Mouse (Mus musculus) G1E (cell line): ENCODE data around the gene Atg10. TPM values are rescaled to one million over a fixed set of nuclear protein-coding genes. Genes with fewer than 3 reads are reported as not detected.

ENCODE experiments used
- ATAC-seq: 2 replicates; pipeline ENCODE4 v1.8.0; 2016; ENCODE audit warnings: mild to moderate bottlenecking; ENCODE audit not compliant: insufficient number of reproducible peaks, poor library complexity, low FRiP score, severe bottlenecking; ENCODE audit errors: extremely low read depth
- DNase-seq: peaks from one replicate; pipeline ENCODE4 v3.0.0; 2012; ENCODE audit warnings: low spot score
- H3K27me3 ChIP-seq: 2 replicates; pipeline ENCODE4 v1.6.1; 2012; ENCODE audit warnings: mild to moderate bottlenecking, low read length, inconsistent platforms; ENCODE audit not compliant: insufficient read depth
- H3K36me3 ChIP-seq: replicated peaks from 2 replicates; pipeline ENCODE3; 2012; ENCODE audit warnings: mild to moderate bottlenecking, inconsistent platforms
- H3K4me1 ChIP-seq: 2 replicates; pipeline ENCODE4 v1.6.1; 2012; ENCODE audit warnings: low read depth, low read length, inconsistent platforms, mixed read lengths; ENCODE audit not compliant: insufficient read depth
- H3K4me3 ChIP-seq: 2 replicates; pipeline ENCODE4 v1.5.1; 2012; ENCODE audit warnings: low read depth, mild to moderate bottlenecking, inconsistent platforms, low read length, moderate library complexity, mixed read lengths
- H3K9me3 ChIP-seq: replicated peaks from 2 replicates; pipeline ENCODE4 v1.6.1; 2012; ENCODE audit warnings: inconsistent platforms
- CTCF ChIP-seq: IDR thresholded peaks from 2 replicates; pipeline ENCODE4 v1.5.1; 2012; ENCODE audit warnings: low read depth, low read length, inconsistent platforms, mixed read lengths
- GATA1 ChIP-seq: IDR thresholded peaks from 2 replicates; pipeline ENCODE4 v1.6.1; 2012; ENCODE audit warnings: borderline replicate concordance, low read length, inconsistent platforms, mixed read lengths
- GATA2 ChIP-seq: IDR thresholded peaks from 2 replicates; pipeline ENCODE4 v1.6.1; 2012; ENCODE audit warnings: low read depth, low read length, inconsistent platforms, borderline replicate concordance
- POLR2AphosphoS5 ChIP-seq: IDR thresholded peaks from 2 replicates; pipeline ENCODE4 v1.6.1; 2012; ENCODE audit warnings: low read depth, low read length, inconsistent platforms; ENCODE audit not compliant: insufficient replicate concordance
- TAL1 ChIP-seq: conservative IDR thresholded peaks from 2 replicates; pipeline ENCODE4 v1.6.1; 2012; ENCODE audit warnings: low read depth, low read length, inconsistent platforms, mixed read lengths
- polyA plus RNA-seq: library from polyadenylated mRNA; stranded (reverse); fragments of >175 nt; gene quantifications from 2 replicates; pipeline ENCODE4 v1.2.3, GENCODE M21; 2012
- total RNA-seq, 2 experiments: library from RNA; stranded (forward) in 1 of 2; stranded (reverse) in 1 of 2; fragments of 200-1000 nt in 1 of 2; fragments of >200 nt in 1 of 2; fragmentation: Nextera tagmentation in 1 of 2; gene quantifications; 2 replicates each; pipeline ENCODE4 v1.2.3; 2014 to 2017

Gene Atg10
- total and polyA plus RNA-seq, 3 experiments, result 0.28 to 23.3 (median 10.1) TPM

GRCm38 (mm10) chr13:91060871-91061270, 162.9 kb downstream of the Atg10 start:
- no peak overlapping the region for H3K4me3 ChIP-seq
- ATAC-seq, result no peak
- no peaks in the 10 kb centered on the region for H3K36me3 ChIP-seq
- no peaks in the 10 kb centered on the region for H3K9me3 ChIP-seq
- H3K4me1 ChIP-seq, result no peaks in the 10 kb centered on the region
- DNase-seq, result no peak
- peaks cover 4% of the 10 kb centered on the region; the same call in 1 of the 2 replicates for H3K27me3 ChIP-seq
- TF ChIP-seq GATA2 (no peak), POLR2AphosphoS5 (no peak), GATA1 (no peak), TAL1 (no peak), CTCF (no peak)

GRCm38 (mm10) chr13:91048171-91048570, 175.6 kb downstream of the Atg10 start:
- TF ChIP-seq CTCF, result no peak
- no peak for TF ChIP-seq TAL1
- TF ChIP-seq GATA1, result no peak
- no peak for TF ChIP-seq GATA2
- no peak for TF ChIP-seq POLR2AphosphoS5
- H3K36me3 ChIP-seq, result no peaks in the 10 kb centered on the region
- H3K9me3 ChIP-seq, result no peaks in the 10 kb centered on the region
- ATAC-seq, result no peak
- no peak overlapping the region for H3K4me3 ChIP-seq
- 0 out of 2 replicates have a peak, but pooled peaks cover 3% of the 10 kb centered on the region for H3K27me3 ChIP-seq
- no peak for DNase-seq
- no peaks in the 10 kb centered on the region for H3K4me1 ChIP-seq

- H3K9me3 ChIP-seq, result no peaks in the 10 kb centered on the region
- 0 out of 2 replicates have a peak, but pooled peaks cover 3% of the 10 kb centered on the region for H3K27me3 ChIP-seq
- ATAC-seq (no peak), DNase-seq (no peak)
- H3K36me3 ChIP-seq, result no peaks in the 10 kb centered on the region
- no peak overlapping the region for H3K4me3 ChIP-seq
- no peaks in the 10 kb centered on the region for H3K4me1 ChIP-seq
- TF ChIP-seq GATA2 (no peak), TAL1 (no peak), GATA1 (no peak), POLR2AphosphoS5 (no peak), CTCF (no peak)
Observed at GRCm38 (mm10) chr13:91046851-91047250, 176.9 kb downstream of the Atg10 start.

- TF ChIP-seq GATA1 (no peak), GATA2 (no peak), TAL1 (no peak), CTCF (no peak), POLR2AphosphoS5 (no peak)
- Histone ChIP-seq H3K36me3 (no peaks in the 10 kb centered on the region), H3K9me3 (no peaks in the 10 kb centered on the region), H3K4me1 (no peaks in the 10 kb centered on the region), H3K27me3 (0 out of 2 replicates have a peak, but pooled peaks cover 3% of the 10 kb centered on the region), H3K4me3 (no peak overlapping the region)
- ATAC-seq (no peak), DNase-seq (no peak)
Observed at GRCm38 (mm10) chr13:91041236-91041635, 182.5 kb downstream of the Atg10 start.

DNA sequence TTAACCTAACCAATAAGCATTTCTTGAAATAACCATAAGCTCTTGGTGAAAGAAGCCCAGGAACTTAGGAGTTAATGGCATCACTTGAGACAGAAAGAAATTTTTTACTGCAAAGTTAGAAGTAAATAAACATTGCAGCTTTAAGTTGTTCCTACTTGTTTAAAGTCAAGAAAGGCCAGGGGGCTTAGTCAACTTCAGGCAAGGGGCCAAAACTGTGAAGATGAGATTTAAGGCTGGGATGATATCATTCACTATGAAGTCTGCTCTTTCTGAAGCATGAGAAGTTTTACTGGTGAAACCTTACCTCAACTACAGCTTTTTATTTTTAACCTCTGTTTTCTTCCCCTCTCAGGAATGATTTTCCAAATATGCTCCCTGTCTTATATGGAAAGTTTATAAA, 183.3 kb downstream of the Atg10 start:
- ATAC-seq (no peak), DNase-seq (no peak)
- H3K9me3 ChIP-seq, result no peaks in the 10 kb centered on the region
- no peaks in the 10 kb centered on the region for H3K4me1 ChIP-seq
- H3K4me3 ChIP-seq, result no peak overlapping the region
- no peaks in the 10 kb centered on the region for H3K27me3 ChIP-seq
- TF ChIP-seq CTCF, result no peak
- TF ChIP-seq GATA2, result no peak
- TF ChIP-seq GATA1, result no peak
- TF ChIP-seq POLR2AphosphoS5, result no peak
- TF ChIP-seq TAL1, result no peak
- H3K36me3 ChIP-seq, result no peaks in the 10 kb centered on the region

DNA sequence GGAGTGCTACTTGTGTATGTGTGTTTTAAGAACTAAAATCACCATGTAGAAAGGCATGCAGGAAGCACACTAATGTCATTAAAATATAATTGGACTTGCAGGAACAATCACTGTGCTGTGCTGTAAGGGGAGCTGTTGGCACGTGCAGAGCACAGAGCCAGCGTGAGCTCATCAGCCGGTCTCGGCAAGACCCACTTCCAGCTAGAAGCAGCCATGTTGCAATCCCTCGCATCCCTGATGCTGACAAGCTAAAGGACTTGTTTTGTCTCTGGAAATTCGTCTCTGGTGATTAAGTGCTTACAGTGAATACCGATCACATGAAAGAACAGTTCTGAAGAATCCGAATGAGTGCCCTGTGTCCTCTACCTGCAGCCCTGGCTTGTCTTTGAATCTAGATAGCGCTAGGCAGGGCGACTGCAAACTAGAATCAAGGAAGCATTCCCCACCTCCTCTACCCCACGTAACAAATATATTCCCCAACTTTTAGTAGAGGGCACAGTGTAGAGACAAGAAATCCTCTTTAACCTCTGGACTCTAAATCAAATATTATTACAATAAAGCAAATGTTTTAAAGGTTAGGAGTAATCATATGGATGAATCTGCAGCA, 184.5 kb downstream of the Atg10 start:
- Histone ChIP-seq H3K36me3 (no peaks in the 10 kb centered on the region), H3K27me3 (no peaks in the 10 kb centered on the region), H3K4me1 (no peaks in the 10 kb centered on the region), H3K4me3 (no peak overlapping the region), H3K9me3 (no peaks in the 10 kb centered on the region)
- ATAC-seq, result no peak
- no peak for TF ChIP-seq POLR2AphosphoS5
- TF ChIP-seq CTCF, result no peak
- TF ChIP-seq GATA2, result no peak
- no peak for TF ChIP-seq GATA1
- TF ChIP-seq TAL1, result no peak
- DNase-seq, result no peak

DNA sequence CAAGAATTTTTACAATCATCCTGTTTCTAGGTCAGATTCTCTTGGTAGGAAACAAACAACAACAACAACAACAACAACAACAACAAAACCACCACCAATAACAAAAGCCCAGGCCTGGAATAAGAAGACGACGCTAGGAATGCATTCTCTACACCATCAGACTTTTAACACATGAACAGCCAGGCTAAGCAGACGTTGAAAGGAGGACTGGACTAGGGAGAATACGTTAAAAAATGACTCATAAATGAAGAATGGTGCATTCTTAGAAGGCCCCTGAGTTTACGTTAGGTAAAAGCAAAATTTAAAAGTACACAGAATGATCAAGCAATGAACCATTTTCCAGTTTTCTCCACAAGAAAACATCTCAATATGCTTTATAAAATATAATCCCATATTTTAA, 185.1 kb downstream of the Atg10 start:
- Histone ChIP-seq H3K4me1 (no peaks in the 10 kb centered on the region), H3K27me3 (no peaks in the 10 kb centered on the region), H3K9me3 (no peaks in the 10 kb centered on the region), H3K4me3 (no peak overlapping the region), H3K36me3 (no peaks in the 10 kb centered on the region)
- DNase-seq (no peak), ATAC-seq (no peak)
- no peak for TF ChIP-seq GATA2
